Mouse (Mus musculus) brain, embryonic 14.5 days (tissue): Measurements from ENCODE around the gene Eya3.

Source experiments
- CTCF ChIP-seq: fragments of 200-500 bp; IDR thresholded peaks from 2 replicates; pipeline ENCODE4 v1.5.1; 2012; ENCODE audit warnings: inconsistent platforms, mild to moderate bottlenecking, moderate library complexity, borderline replicate concordance; ENCODE audit not compliant: insufficient read depth, insufficient read length; ENCODE audit errors: extremely low read depth
- POLR2A ChIP-seq: fragments of 200-500 bp; IDR thresholded peaks from 2 replicates; pipeline ENCODE4 v1.6.1; 2012; ENCODE audit warnings: mild to moderate bottlenecking, inconsistent platforms, borderline replicate concordance; ENCODE audit not compliant: poor library complexity, insufficient read depth, insufficient read length, severe bottlenecking; ENCODE audit errors: extremely low read depth

GRCm38 (mm10) chr4:132647439-132647838, 8.7 kb downstream of the Eya3 start:
- TF ChIP-seq CTCF (no peak), POLR2A (no peak)
